Mouse (Mus musculus) kidney, embryonic 16.5 days (tissue): Measurements from ENCODE around the gene Pacrg. TPM values are rescaled to one million over a fixed set of nuclear protein-coding genes. Genes with fewer than 3 reads are reported as not detected.

Experiments
- ATAC-seq: fragments of 200-750 bp; cut with Nextera tagmentation; 2 replicates; pipeline ENCODE4 v1.8.0; 2017; ENCODE audit warnings: moderate TSS enrichment; ENCODE audit not compliant: low FRiP score, low TSS enrichment
- H3K27ac ChIP-seq: fragments of 300-500 bp; sonication (generic); 2 replicates; pipeline ENCODE4 v1.5.1; 2014; ENCODE audit warnings: low read length
- H3K27me3 ChIP-seq: fragments of 300-500 bp; sonication (generic); 2 replicates; pipeline ENCODE4 v1.6.1; 2014; ENCODE audit warnings: low read length, control low read depth, mixed read lengths; ENCODE audit not compliant: insufficient read depth
- H3K36me3 ChIP-seq: fragments of 300-500 bp; sonication (generic); 2 replicates; pipeline ENCODE4 v1.6.1; 2014; ENCODE audit warnings: low read length, control low read depth, mixed read lengths; ENCODE audit not compliant: insufficient read depth
- H3K4me1 ChIP-seq: fragments of 300-500 bp; sonication (generic); 2 replicates; pipeline ENCODE4 v1.6.1; 2014; ENCODE audit warnings: low read length, control low read depth, mixed read lengths; ENCODE audit not compliant: insufficient read depth
- H3K4me2 ChIP-seq: fragments of 300-500 bp; sonication (generic); replicated peaks from 2 replicates; pipeline ENCODE4 v1.6.1; 2014; ENCODE audit warnings: low read depth, low read length
- H3K4me3 ChIP-seq: fragments of 300-500 bp; sonication (generic); 2 replicates; pipeline ENCODE4 v1.5.1; 2014; ENCODE audit warnings: mild to moderate bottlenecking, low read length
- H3K9ac ChIP-seq: fragments of 300-500 bp; sonication (generic); replicated peaks from 2 replicates; pipeline ENCODE4 v1.6.1; 2014; ENCODE audit warnings: low read length
- H3K9me3 ChIP-seq: fragments of 300-500 bp; sonication (generic); 2 replicates; pipeline ENCODE4 v1.6.1; 2016; ENCODE audit warnings: low read length, control low read depth
- WGBS: fragments of 180-500 bp; shearing (Covaris S2); extraction: QIAGEN DNeasy Blood & Tissue Kit; methylation state at CpG from one replicate; pipeline ENCODE4 v1.1.7; 2014; 5-methylcytosine and 5-hydroxymethylcytosine counted together
- polyA plus RNA-seq: library from polyadenylated mRNA; unstranded; fragments of >200 nt; fragmentation: Nextera tagmentation; extraction: Ambion mirVana; gene quantifications from 2 replicates; pipeline ENCODE4 v1.2.1, GENCODE M21; 2015

The Pacrg gene
- polyA plus RNA-seq, 1 experiment from 2014 or later, result 3.9 TPM

- no peaks in the 10 kb centered on the region for H3K4me1 ChIP-seq
- 91% methylated on average over 5 of the region's 5 CpGs for WGBS
Measured at GRCm38 (mm10) chr17:10757455-10757854, 82.7 kb downstream of the Pacrg start.

GRCm38 (mm10) chr17:10744709-10745461 is 95.2 kb downstream of the Pacrg start:
- no peak overlapping the region for H3K27ac ChIP-seq
- H3K4me1 ChIP-seq, result peaks cover 5% of the 10 kb centered on the region; the same call in 1 of the 2 replicates
- WGBS, result 27% methylated on average over 4 of the region's 4 CpGs
- no peak overlapping the region for H3K9ac ChIP-seq
- peak; percentile 88 for ATAC-seq
- no peaks in the 10 kb centered on the region for H3K27me3 ChIP-seq
- no peaks in the 10 kb centered on the region for H3K9me3 ChIP-seq
- H3K36me3 ChIP-seq, result no peaks in the 10 kb centered on the region
- no peak overlapping the region for H3K4me3 ChIP-seq
- no peak overlapping the region for H3K4me2 ChIP-seq

More at GRCm38 (mm10) chr17:10757455-10757854, 82.7 kb downstream of the Pacrg start:
- ATAC-seq, result no peak
- Histone ChIP-seq H3K27me3 (no peaks in the 10 kb centered on the region), H3K4me2 (no peak overlapping the region), H3K9me3 (no peaks in the 10 kb centered on the region), H3K36me3 (no peaks in the 10 kb centered on the region), H3K27ac (no peak overlapping the region), H3K9ac (no peak overlapping the region), H3K4me3 (no peak overlapping the region)

GRCm38 (mm10) chr17:10740083-10740482 is 100.0 kb downstream of the Pacrg start:
- no peak overlapping the region for H3K4me3 ChIP-seq
- no peak overlapping the region for H3K9ac ChIP-seq
- H3K9me3 ChIP-seq, result no peaks in the 10 kb centered on the region
- H3K4me2 ChIP-seq, result no peak overlapping the region
- no peaks in the 10 kb centered on the region for H3K27me3 ChIP-seq
- ATAC-seq, result no peak
- WGBS, result 74% methylated on average over 2 of the region's 2 CpGs
- no peak overlapping the region for H3K27ac ChIP-seq
- peaks cover 11% of the 10 kb centered on the region; the same call in 1 of the 2 replicates for H3K4me1 ChIP-seq
- no peaks in the 10 kb centered on the region for H3K36me3 ChIP-seq

GRCm38 (mm10) chr17:10737966-10738365 is 102.1 kb downstream of the Pacrg start:
- Histone ChIP-seq H3K9me3 (no peaks in the 10 kb centered on the region), H3K27ac (peak overlapping the region; percentile 76), H3K4me1 (peaks cover 6% of the 10 kb centered on the region; the same call in 1 of the 2 replicates), H3K4me3 (no peak overlapping the region), H3K36me3 (no peaks in the 10 kb centered on the region), H3K4me2 (no peak overlapping the region), H3K27me3 (no peaks in the 10 kb centered on the region), H3K9ac (no peak overlapping the region)
- ATAC-seq, result peak; percentile 63; the same call in 1 of the 2 replicates

GRCm38 (mm10) chr17:10734733-10735132 is 105.4 kb downstream of the Pacrg start:
- H3K4me1 ChIP-seq, result peaks cover 6% of the 10 kb centered on the region; the same call in 1 of the 2 replicates
- no peak overlapping the region for H3K4me2 ChIP-seq
- H3K27me3 ChIP-seq, result no peaks in the 10 kb centered on the region
- H3K9ac ChIP-seq, result no peak overlapping the region
- 66% methylated on average over 6 of the region's 6 CpGs for WGBS
- H3K4me3 ChIP-seq, result no peak overlapping the region
- H3K27ac ChIP-seq, result no peak overlapping the region
- ATAC-seq, result no peak
- no peaks in the 10 kb centered on the region for H3K36me3 ChIP-seq
- no peaks in the 10 kb centered on the region for H3K9me3 ChIP-seq

GRCm38 (mm10) chr17:10732303-10733048 is 107.6 kb downstream of the Pacrg start:
- Histone ChIP-seq H3K9me3 (no peaks in the 10 kb centered on the region), H3K9ac (no peak overlapping the region), H3K27ac (no peak overlapping the region), H3K4me2 (no peak overlapping the region), H3K27me3 (no peaks in the 10 kb centered on the region), H3K4me1 (no peaks in the 10 kb centered on the region; the same call in 1 of the 2 replicates), H3K36me3 (no peaks in the 10 kb centered on the region), H3K4me3 (no peak overlapping the region)
- ATAC-seq, result no peak
- 35% methylated on average over 4 of the region's 4 CpGs for WGBS

- no peaks in the 10 kb centered on the region for H3K9me3 ChIP-seq
- no peak overlapping the region for H3K9ac ChIP-seq
- H3K4me1 ChIP-seq, result peaks cover 4% of the 10 kb centered on the region; the same call in 1 of the 2 replicates
- ATAC-seq, result no peak
- no peaks in the 10 kb centered on the region for H3K27me3 ChIP-seq
- H3K4me2 ChIP-seq, result no peak overlapping the region
- H3K4me3 ChIP-seq, result no peak overlapping the region
- 83% methylated on average over 3 of the region's 3 CpGs for WGBS
- H3K36me3 ChIP-seq, result no peaks in the 10 kb centered on the region
- H3K27ac ChIP-seq, result no peak overlapping the region
Measured at GRCm38 (mm10) chr17:10724853-10725252, 115.3 kb downstream of the Pacrg start.

GRCm38 (mm10) chr17:10721562-10721961 is 118.5 kb downstream of the Pacrg start:
- H3K4me1 ChIP-seq, result peaks cover 10% of the 10 kb centered on the region; the same call in 1 of the 2 replicates
- H3K9ac ChIP-seq, result no peak overlapping the region
- H3K27ac ChIP-seq, result no peak overlapping the region
- no peaks in the 10 kb centered on the region for H3K9me3 ChIP-seq
- no peak for ATAC-seq
- no peaks in the 10 kb centered on the region for H3K36me3 ChIP-seq
- no peak overlapping the region for H3K4me2 ChIP-seq
- H3K4me3 ChIP-seq, result no peak overlapping the region
- WGBS, result 7% methylated on average over 1 of the region's 1 CpGs
- no peaks in the 10 kb centered on the region for H3K27me3 ChIP-seq

GRCm38 (mm10) chr17:10717148-10717547 is 123.0 kb downstream of the Pacrg start:
- Histone ChIP-seq H3K36me3 (no peaks in the 10 kb centered on the region), H3K27me3 (no peaks in the 10 kb centered on the region), H3K4me1 (peaks cover 10% of the 10 kb centered on the region; the same call in 1 of the 2 replicates), H3K4me3 (no peak overlapping the region), H3K9me3 (no peaks in the 10 kb centered on the region), H3K27ac (no peak overlapping the region), H3K4me2 (no peak overlapping the region), H3K9ac (no peak overlapping the region)
- 96% methylated on average over 1 of the region's 1 CpGs for WGBS
- no peak for ATAC-seq

GRCm38 (mm10) chr17:10702781-10703180 is 137.3 kb downstream of the Pacrg start:
- Histone ChIP-seq H3K9me3 (no peaks in the 10 kb centered on the region), H3K4me1 (peaks cover 8% of the 10 kb centered on the region; the same call in 1 of the 2 replicates), H3K36me3 (no peaks in the 10 kb centered on the region), H3K4me3 (no peak overlapping the region), H3K4me2 (peak overlapping the region; percentile 19; the same call in 1 of the 2 replicates), H3K27me3 (no peaks in the 10 kb centered on the region), H3K9ac (no peak overlapping the region), H3K27ac (no peak overlapping the region)
- 23% methylated on average over 6 of the region's 6 CpGs for WGBS
- ATAC-seq, result peak; percentile 70
